Mouse (Mus musculus): ENCODE results near the gene Atp2b2. TPM values are rescaled to one million over a fixed set of nuclear protein-coding genes. Genes with fewer than 3 reads are reported as not detected.

Atp2b2 gene
- total RNA-seq, 1 experiment from 2014 or later: not detected

DNA sequence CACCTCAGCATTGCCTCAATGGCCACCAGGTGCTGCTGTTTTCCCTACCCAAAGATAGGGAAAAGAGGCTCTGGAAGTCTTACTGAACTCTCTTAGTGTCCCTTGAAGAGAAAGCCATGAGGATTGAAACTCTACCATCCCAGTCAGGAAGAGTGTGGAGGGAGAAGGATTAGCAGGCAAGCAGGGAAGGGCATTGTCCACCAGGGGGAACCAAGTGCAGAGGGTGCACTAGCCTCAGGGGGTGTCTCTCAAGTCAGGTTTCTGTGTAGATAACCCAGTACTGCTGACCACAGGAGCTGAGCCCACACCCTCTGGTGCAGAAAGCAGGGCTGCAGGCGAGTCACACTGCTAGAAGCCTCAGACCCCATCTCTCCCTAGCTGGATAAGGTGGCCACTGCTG lies 203.9 kb downstream of the Atp2b2 start:
- ATAC-seq (replicated peaks; ENCODE audit: insufficient number of reproducible peaks, low FRiP score, low TSS enrichment, poor library complexity, severe bottlenecking): no peak

DNA sequence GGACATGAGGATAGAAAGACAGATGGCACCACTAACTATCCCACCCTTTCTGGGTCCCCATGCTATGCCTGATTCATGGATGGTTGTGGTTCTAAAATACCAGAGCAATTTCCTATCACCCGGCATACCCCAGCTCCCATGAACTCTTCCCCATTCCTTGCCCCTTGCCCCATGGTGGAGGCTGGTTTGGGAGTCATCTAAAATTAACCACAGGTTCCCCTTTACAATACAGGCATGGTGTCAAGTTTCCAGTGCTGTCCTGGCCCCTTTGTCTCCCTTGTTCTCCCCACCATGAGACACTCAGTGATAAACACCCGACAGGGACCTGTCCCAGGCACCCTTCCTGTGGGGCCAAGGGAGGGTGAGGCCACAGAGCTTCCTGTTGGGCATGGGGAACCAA lies 204.7 kb downstream of the Atp2b2 start:
- ATAC-seq (replicated peaks; ENCODE audit: insufficient number of reproducible peaks, low FRiP score, low TSS enrichment, poor library complexity, severe bottlenecking): no peak

- ATAC-seq (replicated peaks; ENCODE audit: insufficient number of reproducible peaks, low FRiP score, low TSS enrichment, poor library complexity, severe bottlenecking): no peak
These were observed 205.9 kb downstream of the Atp2b2 start for GRCm38 (mm10) chr6:113836545-113836944.

DNA sequence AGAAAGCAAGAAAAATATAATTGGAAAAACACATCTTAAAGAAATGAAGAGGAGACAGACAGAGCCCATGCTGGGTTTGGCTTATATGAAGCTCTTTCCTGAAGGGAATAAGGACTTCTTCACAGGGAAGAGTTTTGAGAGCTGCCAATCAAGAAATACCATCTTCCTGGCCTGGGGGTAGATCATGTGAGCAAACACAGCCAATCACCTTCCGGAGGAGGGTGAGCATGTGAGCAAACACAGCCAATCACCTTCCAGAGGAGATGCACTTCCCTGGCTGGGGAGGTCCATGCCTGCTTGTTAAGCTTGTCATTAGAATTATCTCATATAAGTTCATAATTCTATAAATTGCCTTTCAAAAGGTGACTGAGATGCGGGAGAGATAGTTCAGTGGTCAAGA lies 211.9 kb downstream of the Atp2b2 start:
- ATAC-seq (replicated peaks; ENCODE audit: insufficient number of reproducible peaks, low FRiP score, low TSS enrichment, poor library complexity, severe bottlenecking): no peak

DNA sequence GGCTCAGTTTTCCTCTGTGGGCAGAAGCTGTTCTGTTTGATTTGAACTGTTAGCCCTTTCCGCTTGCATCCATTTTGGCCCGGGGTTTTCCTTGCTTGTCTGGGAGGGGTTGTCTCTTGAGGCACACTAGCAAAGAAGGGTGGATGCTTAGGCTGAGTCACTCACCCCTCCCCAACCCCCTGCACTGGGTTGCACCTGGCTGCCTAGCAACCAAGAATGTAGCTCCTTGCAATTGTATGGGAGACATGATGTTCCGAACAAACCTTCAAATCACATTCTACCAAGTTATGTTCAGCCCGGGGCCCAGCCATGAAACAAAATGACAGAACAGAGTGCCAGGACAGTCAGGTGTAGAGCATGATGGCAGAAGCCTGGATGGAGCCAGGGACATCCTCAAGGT lies 215.1 kb downstream of the Atp2b2 start:
- no peak for ATAC-seq (replicated peaks; ENCODE audit: insufficient number of reproducible peaks, low FRiP score, low TSS enrichment, poor library complexity, severe bottlenecking)

GRCm38 (mm10) chr6:113822417-113822816 lies 220.0 kb downstream of the Atp2b2 start:
- no peak for ATAC-seq (replicated peaks; ENCODE audit: insufficient number of reproducible peaks, low FRiP score, low TSS enrichment, poor library complexity, severe bottlenecking)

GRCm38 (mm10) chr6:113816690-113817089 lies 225.7 kb downstream of the Atp2b2 start:
- ATAC-seq (replicated peaks; ENCODE audit: insufficient number of reproducible peaks, low FRiP score, low TSS enrichment, poor library complexity, severe bottlenecking): no peak

- ATAC-seq (replicated peaks; ENCODE audit: insufficient number of reproducible peaks, low FRiP score, low TSS enrichment, poor library complexity, severe bottlenecking): no peak
These were observed 231.0 kb downstream of the Atp2b2 start for GRCm38 (mm10) chr6:113811462-113811861.

- no peak for ATAC-seq (replicated peaks; ENCODE audit: insufficient number of reproducible peaks, low FRiP score, low TSS enrichment, poor library complexity, severe bottlenecking)
These were observed 231.7 kb downstream of the Atp2b2 start for GRCm38 (mm10) chr6:113810667-113811066.

GRCm38 (mm10) chr6:113806241-113806640 lies 236.2 kb downstream of the Atp2b2 start:
- ATAC-seq (replicated peaks; ENCODE audit: insufficient number of reproducible peaks, low FRiP score, low TSS enrichment, poor library complexity, severe bottlenecking): no peak

GRCm38 (mm10) chr6:113801233-113801632 lies 241.2 kb downstream of the Atp2b2 start:
- no peak for ATAC-seq (replicated peaks; ENCODE audit: insufficient number of reproducible peaks, low FRiP score, low TSS enrichment, poor library complexity, severe bottlenecking)

DNA sequence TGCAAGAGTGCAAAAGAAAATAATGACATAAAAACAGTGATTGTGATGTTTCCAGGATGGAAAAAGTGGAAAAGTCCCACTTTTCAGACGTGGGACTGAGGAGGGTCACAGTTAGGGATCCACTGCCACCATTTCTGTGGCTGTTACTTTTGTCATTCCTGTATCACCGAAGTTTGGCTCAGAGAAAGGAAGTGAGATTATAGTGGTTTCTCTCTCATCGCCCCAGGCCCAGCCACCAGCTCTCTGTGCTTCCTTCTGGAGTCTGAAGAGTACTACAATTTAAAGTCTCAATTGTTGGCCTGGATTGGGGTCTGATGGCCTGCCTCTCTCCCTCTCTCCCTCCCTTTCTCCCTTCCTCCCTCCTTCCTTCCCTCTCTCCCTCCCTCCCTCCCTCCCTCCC lies 242.5 kb downstream of the Atp2b2 start:
- no peak for ATAC-seq (replicated peaks; ENCODE audit: insufficient number of reproducible peaks, low FRiP score, low TSS enrichment, poor library complexity, severe bottlenecking)

- no peak for ATAC-seq (replicated peaks; ENCODE audit: insufficient number of reproducible peaks, low FRiP score, low TSS enrichment, poor library complexity, severe bottlenecking)
These were observed 243.1 kb downstream of the Atp2b2 start for GRCm38 (mm10) chr6:113799349-113799748.

- no peak for ATAC-seq (replicated peaks; ENCODE audit: insufficient number of reproducible peaks, low FRiP score, low TSS enrichment, poor library complexity, severe bottlenecking)
These were observed 243.5 kb downstream of the Atp2b2 start for GRCm38 (mm10) chr6:113798921-113799320.

DNA sequence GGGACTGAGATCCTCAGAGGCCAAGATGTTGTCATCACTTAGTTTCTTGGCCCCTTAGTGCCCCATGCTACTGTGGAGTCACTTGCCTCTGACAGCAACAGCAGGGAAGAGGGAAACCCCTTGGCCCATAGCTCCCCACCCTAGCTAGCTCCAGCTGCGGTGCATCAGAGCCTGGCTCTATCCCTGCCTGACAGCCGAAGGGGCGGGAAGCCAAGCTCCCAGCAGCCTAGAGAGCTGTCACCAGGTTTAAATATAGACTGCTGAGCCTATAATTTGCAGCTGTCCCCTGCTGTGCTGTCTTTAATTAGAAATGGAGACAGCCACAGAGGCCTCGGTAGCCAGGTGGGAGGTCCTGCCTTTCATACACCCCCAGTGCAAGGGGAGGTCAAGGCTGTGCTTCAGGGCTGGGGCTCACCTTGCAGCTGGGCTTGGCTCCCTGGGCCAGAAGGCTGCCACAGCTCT lies 247.1 kb downstream of the Atp2b2 start:
- ATAC-seq (replicated peaks; ENCODE audit: insufficient number of reproducible peaks, low FRiP score, low TSS enrichment, poor library complexity, severe bottlenecking): no peak

DNA sequence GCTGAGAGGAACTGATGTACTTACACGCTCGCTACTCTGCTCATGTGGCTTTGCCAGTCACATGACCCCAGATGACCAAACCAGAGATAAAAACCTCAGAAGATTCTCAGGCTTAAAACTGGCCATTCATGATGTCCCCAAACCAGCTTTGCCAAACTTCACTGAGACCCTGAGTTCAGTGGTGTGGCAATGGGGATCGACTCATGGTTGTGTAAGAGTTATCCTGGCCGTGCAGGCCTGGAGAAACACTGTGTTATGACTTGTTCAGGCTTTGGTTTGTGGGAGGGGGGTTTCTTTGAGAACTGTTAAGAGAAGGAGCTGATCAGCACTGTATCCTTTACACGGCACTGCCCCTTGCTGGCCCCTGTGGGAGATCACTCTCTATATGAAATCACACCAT lies 250.0 kb downstream of the Atp2b2 start:
- ATAC-seq (replicated peaks; ENCODE audit: insufficient number of reproducible peaks, low FRiP score, low TSS enrichment, poor library complexity, severe bottlenecking): no peak

- no peak for ATAC-seq (replicated peaks; ENCODE audit: insufficient number of reproducible peaks, low FRiP score, low TSS enrichment, poor library complexity, severe bottlenecking)
These were observed 251.4 kb downstream of the Atp2b2 start for GRCm38 (mm10) chr6:113791012-113791411.

GRCm38 (mm10) chr6:113787459-113787968 lies 254.9 kb downstream of the Atp2b2 start:
- ATAC-seq (replicated peaks; ENCODE audit: insufficient number of reproducible peaks, low FRiP score, low TSS enrichment, poor library complexity, severe bottlenecking): no peak

- ATAC-seq (replicated peaks; ENCODE audit: insufficient number of reproducible peaks, low FRiP score, low TSS enrichment, poor library complexity, severe bottlenecking): no peak
These were observed 256.8 kb downstream of the Atp2b2 start for GRCm38 (mm10) chr6:113785658-113786057.

DNA sequence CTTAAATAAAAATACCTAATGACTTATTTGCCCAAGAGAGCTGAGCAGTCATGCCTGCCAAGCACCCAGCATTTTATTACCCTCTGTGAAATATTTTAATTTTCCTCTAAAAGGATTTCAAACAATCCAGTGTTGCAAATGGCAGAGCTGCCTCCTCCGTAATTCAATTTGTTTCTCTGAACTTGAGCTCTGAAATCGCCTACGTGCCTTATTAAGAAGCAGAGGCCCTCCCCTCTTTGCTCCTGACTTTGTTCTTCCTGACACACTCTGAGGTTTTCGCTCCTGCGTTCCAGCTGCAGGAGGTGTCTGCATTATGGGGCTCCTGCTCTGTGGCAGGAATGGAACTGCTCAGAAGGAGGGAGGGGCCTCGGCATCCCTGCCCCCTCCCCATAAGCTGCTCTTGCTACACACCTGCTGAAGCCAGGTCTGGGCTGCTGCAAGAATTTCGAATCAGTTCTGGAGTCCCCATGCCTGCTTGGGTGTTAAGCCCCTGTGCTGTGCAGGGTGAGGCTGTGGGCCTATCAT lies 264.1 kb downstream of the Atp2b2 start:
- ATAC-seq (replicated peaks; ENCODE audit: insufficient number of reproducible peaks, low FRiP score, low TSS enrichment, poor library complexity, severe bottlenecking): no peak

- no peak for ATAC-seq (replicated peaks; ENCODE audit: insufficient number of reproducible peaks, low FRiP score, low TSS enrichment, poor library complexity, severe bottlenecking)
These were observed 273.6 kb downstream of the Atp2b2 start for GRCm38 (mm10) chr6:113768804-113769203.

Data from monocyte, adult 5-6 weeks (primary cell).